Mouse (Mus musculus) cerebellum, adult 2 months (tissue): ENCODE data around the gene Ccdc39.

Experiments used
- CTCF ChIP-seq: fragments of 200-500 bp; IDR thresholded peaks from 2 replicates; pipeline ENCODE4 v1.5.1; 2011; ENCODE audit warnings: low read depth, mild to moderate bottlenecking, control low read depth, low read length, moderate library complexity, borderline replicate concordance; ENCODE audit not compliant: insufficient read depth
- POLR2A ChIP-seq: fragments of 200-500 bp; IDR thresholded peaks from 2 replicates; pipeline ENCODE4 v1.6.1; 2011; ENCODE audit warnings: low read length, control low read depth, borderline replicate concordance; ENCODE audit not compliant: insufficient read depth

GRCm38 (mm10) chr3:33824135-33824946, 19.8 kb downstream of the Ccdc39 start:
- TF ChIP-seq CTCF (peak; percentile 86), POLR2A (no peak)
